Mouse (Mus musculus) heart, adult 2 months (tissue): ENCODE results near the gene Nrbf2. TPM values are rescaled to one million over a fixed set of nuclear protein-coding genes. Genes with fewer than 3 reads are reported as not detected.
A peak's percentile ranks its signal among the peaks of the same experiment; 100 is the strongest.

Source experiments
- DNase-seq, 2 experiments: peaks; one replicate each; pipeline ENCODE4 v3.0.0; 2021
- H3K27ac ChIP-seq: fragments of 200-600 bp; 2 replicates; pipeline ENCODE4 v1.8.1; 2022
- H3K27me3 ChIP-seq: fragments of 200-500 bp; 2 replicates; pipeline ENCODE4 v1.6.1; 2012; ENCODE audit warnings: mild to moderate bottlenecking, low read length, inconsistent platforms, mixed read lengths; ENCODE audit not compliant: control insufficient read depth, insufficient read depth
- H3K36me3 ChIP-seq: fragments of 200-500 bp; 2 replicates; pipeline ENCODE4 v1.6.1; 2012; ENCODE audit warnings: low read length, inconsistent platforms; ENCODE audit not compliant: control insufficient read depth, insufficient read depth
- H3K4me1 ChIP-seq: fragments of 200-500 bp; 2 replicates; pipeline ENCODE4 v1.6.1; 2011; ENCODE audit warnings: low read length; ENCODE audit not compliant: control insufficient read depth, insufficient read depth
- H3K4me3 ChIP-seq: fragments of 200-600 bp; 2 replicates; pipeline ENCODE4 v1.8.1; 2022
- H3K79me2 ChIP-seq: fragments of 200-500 bp; replicated peaks from 2 replicates; pipeline ENCODE4 v1.6.1; 2012; ENCODE audit warnings: mild to moderate bottlenecking, inconsistent platforms, low read length, moderate library complexity, mixed read lengths; ENCODE audit not compliant: control insufficient read depth, insufficient read depth
- H3K9ac ChIP-seq: fragments of 200-500 bp; 2 replicates; pipeline ENCODE4 v1.6.1; 2012; ENCODE audit warnings: low read depth, mild to moderate bottlenecking, control low read depth, inconsistent platforms, low read length, mixed read lengths
- CTCF ChIP-seq: fragments of 200-600 bp; IDR thresholded peaks from 2 replicates; pipeline ENCODE4 v1.8.1; 2022; ENCODE audit warnings: antibody characterized with exemption, mild to moderate bottlenecking, moderate library complexity
- EP300 ChIP-seq: fragments of 200-500 bp; IDR thresholded peaks from 2 replicates; pipeline ENCODE4 v1.6.1; 2011; ENCODE audit warnings: low read depth, low read length, control low read depth; ENCODE audit not compliant: insufficient read depth
- POLR2A ChIP-seq: fragments of 200-500 bp; IDR thresholded peaks from 2 replicates; pipeline ENCODE4 v1.6.1; 2011; ENCODE audit warnings: mild to moderate bottlenecking, low read depth, low read length, control low read depth; ENCODE audit not compliant: insufficient read depth
- WGBS: fragments of 180-500 bp; shearing (Covaris S2); methylation state at CpG from one replicate; pipeline ENCODE4 v1.1.7; 2018; 5-methylcytosine and 5-hydroxymethylcytosine counted together
- intact Hi-C: fragments of 180-260 bp; cut with DNase I; formaldehyde crosslinking; loops from one replicate; pipeline ENCODE4 v1.15.1; 2025
- polyA plus RNA-seq: library from polyadenylated mRNA; depleted of rRNA; stranded (reverse); fragments of >200 nt; gene quantifications from 2 replicates; pipeline ENCODE4 v1.2.3, GENCODE M21; 2012
- total RNA-seq, 2 experiments: library from RNA; stranded (reverse); gene quantifications; 2 replicates each; pipeline ENCODE4 v1.2.3; 2021

Gene Nrbf2
- total and polyA plus RNA-seq, 3 experiments: 3.7 to 8.7 (median 5.4) TPM

- intact Hi-C loops: no loop called here
- Histone ChIP-seq H3K27ac (no peak overlapping the region; the same call in 1 of the 2 replicates), H3K9ac (no peak overlapping the region), H3K4me3 (no peak overlapping the region), H3K36me3 (peaks cover 3% of the 10 kb centered on the region; the same call in 1 of the 2 replicates), H3K79me2 (no peaks in the 10 kb centered on the region), H3K27me3 (no peaks in the 10 kb centered on the region), H3K4me1 (peaks cover 5% of the 10 kb centered on the region)
- TF ChIP-seq CTCF (no peak), EP300 (no peak), POLR2A (no peak)
- DNase-seq: no peak
- WGBS: 53% methylated on average over 4 of the region's 4 CpGs
These were observed 5.5 kb upstream of the Nrbf2 start for GRCm38 (mm10) chr10:67290622-67291021.

- H3K36me3 ChIP-seq: peaks cover 3% of the 10 kb centered on the region
- DNase-seq: peak; percentile 83 to 93
- TF ChIP-seq POLR2A (no peak), EP300 (peak; percentile 93)
- H3K4me1 ChIP-seq: peaks cover 14% of the 10 kb centered on the region
- H3K79me2 ChIP-seq: peaks cover 4% of the 10 kb centered on the region
- intact Hi-C loops: no loop called here
- no peak overlapping the region for H3K9ac ChIP-seq
- WGBS: 3% methylated on average over 3 of the region's 3 CpGs
- no peak overlapping the region for H3K4me3 ChIP-seq
- peak overlapping the region; percentile 84 for H3K27ac ChIP-seq
- H3K27me3 ChIP-seq: no peaks in the 10 kb centered on the region
These were observed 2.8 kb upstream of the Nrbf2 start for GRCm38 (mm10) chr10:67287877-67288276.

- TF ChIP-seq EP300: no peak
- TF ChIP-seq POLR2A: no peak
- TF ChIP-seq CTCF: peak; percentile 46
- peaks cover 21% of the 10 kb centered on the region for H3K4me1 ChIP-seq
- H3K36me3 ChIP-seq: peaks cover 6% of the 10 kb centered on the region
- no peak for DNase-seq
- under 1% methylated on average over 37 of the region's 41 CpGs for WGBS
- peak overlapping the region; percentile 86 for H3K4me3 ChIP-seq
- H3K27me3 ChIP-seq: no peaks in the 10 kb centered on the region
- peaks cover 6% of the 10 kb centered on the region for H3K79me2 ChIP-seq
- peak overlapping the region; percentile 80 for H3K9ac ChIP-seq
- H3K27ac ChIP-seq: peak overlapping the region; percentile 90
- intact Hi-C loops: loop anchor here (5.0 kb wide), 1 partner anchor 97 kb away; no protein-coding TSS in a partner anchor
These were observed 337 bp downstream of the Nrbf2 start for GRCm38 (mm10) chr10:67284761-67285175.

GRCm38 (mm10) chr10:67284311-67284710 is 794 bp downstream of the Nrbf2 start:
- no peaks in the 10 kb centered on the region for H3K27me3 ChIP-seq
- H3K4me3 ChIP-seq: peak overlapping the region; percentile 86
- H3K9ac ChIP-seq: peak overlapping the region; percentile 80
- peaks cover 6% of the 10 kb centered on the region for H3K36me3 ChIP-seq
- peaks cover 6% of the 10 kb centered on the region for H3K79me2 ChIP-seq
- peak overlapping the region; percentile 90 for H3K27ac ChIP-seq
- 1% methylated on average over 10 of the region's 10 CpGs for WGBS
- TF ChIP-seq POLR2A: no peak
- DNase-seq: peak in 1 of 2 experiments; percentile 18
- peaks cover 21% of the 10 kb centered on the region for H3K4me1 ChIP-seq
- intact Hi-C loops: loop anchor here (5.0 kb wide), 1 partner anchor 97 kb away; no protein-coding TSS in a partner anchor

GRCm38 (mm10) chr10:67283516-67283915 is 1.6 kb downstream of the Nrbf2 start:
- TF ChIP-seq CTCF (no peak), EP300 (no peak), POLR2A (no peak)
- peaks cover 20% of the 10 kb centered on the region for H3K4me1 ChIP-seq
- intact Hi-C loops: loop anchor here (2.0 to 5.0 kb wide), 2 partner anchors 27 to 96 kb away; no protein-coding TSS in a partner anchor
- peaks cover 6% of the 10 kb centered on the region for H3K36me3 ChIP-seq
- H3K4me3 ChIP-seq: peak overlapping the region; percentile 86; the same call in 1 of the 2 replicates
- peaks cover 6% of the 10 kb centered on the region for H3K79me2 ChIP-seq
- H3K27me3 ChIP-seq: no peaks in the 10 kb centered on the region
- peak overlapping the region; percentile 1; the same call in 1 of the 2 replicates for H3K27ac ChIP-seq
- peak in 1 of 2 experiments; percentile 17 for DNase-seq
- WGBS: 59% methylated on average over 9 of the region's 9 CpGs
- no peak overlapping the region for H3K9ac ChIP-seq

GRCm38 (mm10) chr10:67282531-67282930 is 2.6 kb downstream of the Nrbf2 start:
- no peak for DNase-seq
- no peak overlapping the region for H3K9ac ChIP-seq
- no peaks in the 10 kb centered on the region for H3K27me3 ChIP-seq
- H3K36me3 ChIP-seq: peaks cover 8% of the 10 kb centered on the region
- H3K79me2 ChIP-seq: peaks cover 6% of the 10 kb centered on the region
- 53% methylated on average over 2 of the region's 2 CpGs for WGBS
- H3K27ac ChIP-seq: no peak overlapping the region
- no peak overlapping the region for H3K4me3 ChIP-seq
- H3K4me1 ChIP-seq: peaks cover 17% of the 10 kb centered on the region
- TF ChIP-seq CTCF: no peak
- TF ChIP-seq POLR2A: no peak
- no peak for TF ChIP-seq EP300
- intact Hi-C loops: loop anchor here (2.0 to 5.0 kb wide), 2 partner anchors 28 to 95 kb away; no protein-coding TSS in a partner anchor
